Mouse (Mus musculus) yolk sac, embryonic 10.5 days (tissue): ENCODE results near the gene Plod2.

Experiments used
- DNase-seq: peaks from one replicate; pipeline ENCODE4 v3.0.0-alpha.2; 2017; ENCODE audit warnings: low spot score

Gene Plod2

DNA sequence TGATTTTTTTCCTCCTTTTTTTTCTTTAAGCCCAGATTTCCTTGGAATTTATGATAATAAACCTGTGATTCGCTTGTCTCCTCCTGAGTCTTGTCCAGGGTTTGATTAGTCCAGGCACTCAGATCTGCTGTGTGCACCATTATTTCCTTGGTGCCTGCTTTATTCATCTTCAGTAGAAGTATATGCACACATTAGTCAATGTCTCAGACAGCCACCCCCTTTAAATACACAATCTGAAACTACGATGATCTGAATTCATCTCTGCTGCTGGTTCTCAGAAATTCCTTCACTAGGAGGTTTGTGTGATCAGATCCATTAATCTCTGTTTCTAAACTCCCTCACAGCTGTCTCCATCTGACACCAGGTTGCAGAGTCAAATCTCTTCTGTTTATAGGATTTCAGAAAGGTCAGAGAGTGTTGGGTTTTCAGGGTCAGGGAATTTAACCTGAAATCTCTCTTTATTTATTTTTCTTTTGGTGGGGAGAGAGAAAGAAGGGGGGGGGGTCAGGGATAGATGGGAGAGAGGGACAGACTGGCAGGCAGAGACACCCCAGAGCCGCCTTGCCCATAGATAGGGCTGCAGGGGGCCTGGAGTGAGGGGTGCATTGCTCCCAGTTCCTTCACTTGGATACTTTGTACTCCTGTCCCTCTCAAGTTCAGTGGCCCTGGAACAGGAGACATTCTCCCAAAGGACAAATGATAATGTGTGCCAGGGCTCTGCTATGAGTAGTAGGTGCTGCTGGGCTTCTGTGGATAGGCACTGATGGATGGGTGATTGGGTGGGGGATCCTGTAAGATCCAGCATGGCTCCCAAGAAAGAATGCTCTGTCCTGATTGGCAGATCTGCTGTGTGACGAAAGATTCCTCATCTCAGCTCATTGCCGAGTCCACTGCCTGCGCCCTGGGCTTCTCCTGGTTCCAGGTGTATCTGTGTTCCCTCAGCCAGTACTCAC lies 13.3 kb downstream of the Plod2 start:
- DNase-seq: no peak

DNA sequence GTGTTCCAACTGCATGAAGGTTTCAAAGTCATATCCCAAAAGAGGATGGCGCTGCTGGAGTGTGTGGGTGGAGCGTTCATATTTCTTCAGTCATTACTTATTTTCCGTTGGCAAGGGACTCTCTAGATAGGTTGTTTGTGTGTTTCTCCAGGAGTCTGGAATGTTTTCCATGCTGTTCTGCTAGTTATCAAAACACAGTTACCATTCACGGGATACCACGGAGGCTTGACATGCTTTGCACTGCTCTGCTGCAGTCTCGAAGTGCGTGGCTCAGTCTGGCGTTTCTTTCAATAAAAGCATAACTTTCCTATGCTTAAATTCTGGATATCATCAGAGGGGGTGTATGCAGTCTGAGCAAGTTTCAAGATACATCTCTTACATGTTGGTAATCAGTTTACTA lies 17.7 kb downstream of the Plod2 start:
- DNase-seq: no peak

- DNase-seq: no peak
Measured at GRCm38 (mm10) chr9:92560840-92561547, 19.0 kb downstream of the Plod2 start.

DNA sequence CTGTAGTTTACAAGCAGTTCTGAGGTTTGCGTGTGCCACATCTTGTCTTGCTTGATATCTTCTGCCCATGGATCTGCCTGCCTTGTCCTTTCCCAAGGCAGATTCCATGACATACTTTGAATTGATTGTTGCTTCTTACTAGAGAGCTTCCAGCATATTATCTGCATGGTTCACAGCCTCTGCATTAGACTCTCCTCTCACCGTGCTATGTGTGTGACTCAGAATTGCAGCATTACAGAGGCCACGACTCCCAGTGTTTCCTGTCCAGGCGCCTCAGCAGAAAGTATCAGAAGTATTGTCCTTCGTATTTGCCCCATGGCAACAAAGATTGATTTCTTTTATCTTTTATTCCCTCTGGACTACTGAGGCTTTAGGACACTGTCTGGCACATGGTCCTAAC lies 20.4 kb downstream of the Plod2 start:
- no peak for DNase-seq

DNA sequence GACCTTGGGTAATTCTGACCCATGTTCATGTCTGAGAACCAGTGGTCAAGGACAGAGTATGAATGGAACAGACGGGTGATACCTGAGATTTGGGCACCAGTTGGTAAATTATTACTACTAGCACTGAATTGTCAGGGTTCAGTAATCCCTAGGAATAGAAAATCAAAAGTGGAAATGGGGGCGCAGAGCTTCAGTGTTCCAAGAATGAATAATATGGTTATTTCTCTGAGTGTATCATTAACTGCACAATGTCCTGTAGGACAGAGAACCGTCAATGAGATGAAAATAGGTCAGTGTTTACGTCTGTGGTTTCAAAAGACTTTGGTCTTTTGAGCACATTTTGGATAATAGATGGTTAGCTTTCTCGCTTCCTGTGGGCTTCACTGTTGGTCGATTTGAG lies 21.3 kb downstream of the Plod2 start:
- DNase-seq: no peak

- no peak for DNase-seq
Measured at GRCm38 (mm10) chr9:92564391-92564790, 22.4 kb downstream of the Plod2 start.

DNA sequence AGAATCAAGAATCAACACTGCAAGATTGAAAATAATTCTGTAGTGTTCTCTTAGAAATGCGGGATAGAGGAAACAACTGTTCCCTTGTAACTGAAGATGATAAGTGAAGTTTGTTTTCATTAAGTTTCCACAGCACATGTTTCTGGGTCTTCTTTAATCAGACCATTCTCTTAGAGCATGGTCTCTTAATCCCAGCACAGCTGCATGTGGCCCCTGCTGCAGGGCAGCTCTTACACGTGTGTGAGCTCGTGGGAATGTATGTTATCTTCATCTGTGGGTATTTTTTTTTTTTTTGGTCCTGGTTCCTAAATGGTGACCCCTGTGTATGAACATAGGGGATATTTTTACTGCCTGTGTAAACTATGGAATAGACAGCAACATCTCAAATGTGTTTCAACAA lies 24.2 kb downstream of the Plod2 start:
- no peak for DNase-seq

DNA sequence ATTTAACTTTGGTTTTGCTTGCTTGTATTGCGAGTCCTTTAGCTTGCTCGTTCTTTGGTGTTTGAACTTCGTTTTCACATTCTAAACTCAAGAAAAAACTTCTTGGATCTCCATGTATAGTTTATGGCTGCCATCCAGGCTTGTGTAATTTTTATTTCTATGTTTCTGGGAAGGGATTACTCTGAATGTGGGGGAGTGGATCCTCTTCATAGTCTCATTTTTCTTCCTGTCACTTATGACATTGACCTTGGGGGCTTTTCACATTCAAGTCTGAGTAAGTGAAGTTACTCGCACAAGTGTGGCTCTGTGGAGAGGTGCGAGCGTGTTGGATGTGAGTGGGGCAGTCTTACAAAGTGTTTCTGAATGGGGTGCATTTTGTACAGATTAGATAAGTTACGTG lies 25.5 kb downstream of the Plod2 start:
- DNase-seq: no peak

DNA sequence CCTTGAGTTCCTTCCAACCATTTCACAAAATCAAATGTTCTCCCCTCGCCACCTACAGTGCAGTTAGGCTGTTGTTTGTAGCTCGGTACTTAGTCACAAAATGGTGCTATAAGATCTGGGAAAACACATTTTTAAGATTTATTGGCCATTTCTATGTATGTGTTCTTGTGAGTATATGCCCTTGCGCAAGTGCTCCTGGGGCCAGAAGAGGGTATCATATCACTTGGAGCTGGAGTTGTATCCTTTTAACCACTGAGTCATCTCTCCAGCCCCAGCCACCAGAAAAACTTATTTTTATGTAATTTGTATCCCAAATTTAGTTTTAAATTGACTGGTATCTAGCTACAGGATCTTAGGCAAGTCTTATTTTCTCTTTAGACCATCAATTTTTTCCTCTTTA lies 26.8 kb downstream of the Plod2 start:
- DNase-seq: no peak

DNA sequence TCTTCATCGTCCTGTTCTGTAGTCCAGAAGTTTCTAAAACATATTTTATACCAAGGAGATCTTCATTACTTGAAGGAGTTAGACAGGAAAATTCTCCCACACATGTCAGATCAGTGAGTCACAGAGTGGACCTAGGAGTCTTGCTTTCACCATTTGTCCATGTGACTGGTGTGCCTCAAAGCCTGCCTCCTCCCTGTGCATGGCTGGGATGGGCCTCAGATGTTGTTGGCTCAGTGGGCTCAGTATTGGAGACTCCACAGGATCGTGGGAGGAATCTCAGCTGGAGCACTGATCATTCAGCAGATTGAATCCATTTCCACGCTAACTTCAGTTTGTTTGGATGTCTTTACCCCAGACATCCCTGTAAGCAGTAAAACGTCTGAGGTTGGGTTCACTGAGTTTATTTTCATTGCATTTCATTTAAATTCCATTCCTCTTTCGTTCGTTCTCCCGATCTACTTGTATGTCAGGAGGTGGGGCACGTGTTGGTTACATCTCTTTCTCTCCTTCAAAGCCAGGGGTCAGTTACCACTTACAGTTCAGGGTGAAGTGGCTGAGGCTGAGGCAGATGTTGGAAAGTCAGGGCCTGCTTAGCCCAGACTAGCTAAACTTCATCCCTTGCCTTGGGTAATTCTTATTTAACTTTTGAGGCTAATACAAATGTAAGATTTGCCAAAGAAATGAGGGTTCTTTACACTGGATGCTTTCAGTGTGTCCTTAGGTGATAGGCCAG lies 30.5 kb downstream of the Plod2 start:
- DNase-seq: no peak

DNA sequence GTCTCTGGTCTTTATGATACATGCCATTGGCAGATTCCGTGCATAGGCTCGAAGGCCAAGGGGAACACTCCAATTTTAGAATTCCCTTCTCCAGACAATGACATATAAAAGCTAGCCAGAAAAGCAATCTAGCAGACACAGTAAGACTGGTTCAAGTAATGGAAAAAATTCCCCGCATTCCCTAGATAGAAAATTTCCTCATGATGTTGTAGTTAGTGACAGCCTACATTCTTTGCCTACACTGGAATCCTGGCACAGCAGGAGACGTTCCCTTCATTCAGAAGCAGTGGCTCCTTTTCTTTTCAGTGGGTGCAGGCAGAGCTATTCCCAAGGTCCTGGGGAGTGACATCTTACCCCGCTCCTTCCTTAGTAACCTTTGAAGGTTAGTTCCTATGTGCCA lies 41.9 kb downstream of the Plod2 start:
- DNase-seq: no peak

DNA sequence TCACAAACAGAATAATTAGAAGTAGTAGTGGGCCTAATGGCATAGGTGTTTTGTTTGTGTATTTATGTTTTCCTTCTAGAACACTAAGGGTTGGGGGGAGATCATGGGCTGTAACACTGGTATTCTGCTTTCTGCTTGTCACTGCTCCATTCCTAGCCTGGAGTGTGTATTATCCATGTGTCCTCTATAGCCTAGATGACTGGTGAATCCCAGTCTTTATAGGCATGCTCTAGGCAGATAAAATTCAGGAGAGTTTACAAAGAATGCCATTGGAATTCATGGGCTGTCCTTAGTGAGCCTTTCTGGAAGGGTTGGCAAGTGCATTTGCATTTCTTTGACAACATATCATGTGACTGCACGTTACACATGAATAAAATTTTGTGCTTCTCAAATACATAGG lies 44.0 kb downstream of the Plod2 start:
- DNase-seq: no peak

- DNase-seq: no peak
Measured at GRCm38 (mm10) chr9:92587391-92587790, 45.4 kb downstream of the Plod2 start.

- DNase-seq: no peak
Measured at GRCm38 (mm10) chr9:92588226-92588625, 46.2 kb downstream of the Plod2 start.

DNA sequence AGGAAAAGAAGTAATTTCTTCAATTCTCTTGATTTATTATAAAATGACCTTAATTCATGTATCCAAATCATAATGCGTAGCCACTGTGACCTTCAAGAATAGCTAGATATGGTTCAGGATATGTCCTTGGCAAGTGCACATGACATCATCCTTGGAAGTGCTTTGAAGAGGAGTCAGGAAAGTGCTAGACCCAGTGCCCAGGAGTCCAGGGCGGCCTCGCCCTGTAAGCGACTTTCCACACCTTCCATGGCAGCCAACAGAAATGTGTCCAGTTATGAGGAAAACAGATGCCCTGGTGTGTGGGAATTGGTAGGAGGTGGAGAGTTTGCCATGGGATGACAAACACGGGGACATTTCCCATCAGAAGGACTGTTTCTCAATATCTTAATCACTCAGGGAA lies 47.0 kb downstream of the Plod2 start:
- DNase-seq: no peak

- no peak for DNase-seq
Measured at GRCm38 (mm10) chr9:92591482-92591881, 49.5 kb downstream of the Plod2 start.

DNA sequence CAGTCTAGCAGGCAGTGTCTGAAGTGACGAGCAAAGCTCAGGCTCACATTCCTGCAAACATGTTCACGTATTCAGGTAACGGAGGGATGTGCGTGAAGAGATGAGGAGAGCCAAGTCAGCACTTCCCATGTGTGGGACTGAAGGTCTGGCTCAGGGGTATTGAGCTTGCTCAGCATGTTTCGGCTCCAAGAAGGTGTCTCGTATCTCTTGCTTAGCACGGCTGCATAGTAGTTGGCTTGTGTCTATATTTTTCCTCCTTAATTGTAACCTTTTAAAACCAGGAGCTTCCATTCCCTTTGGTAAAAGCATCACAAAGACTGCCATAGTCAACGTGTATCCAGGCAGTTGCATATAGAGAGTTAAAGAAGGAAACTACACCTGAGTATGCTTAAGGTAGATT lies 50.7 kb downstream of the Plod2 start:
- no peak for DNase-seq

DNA sequence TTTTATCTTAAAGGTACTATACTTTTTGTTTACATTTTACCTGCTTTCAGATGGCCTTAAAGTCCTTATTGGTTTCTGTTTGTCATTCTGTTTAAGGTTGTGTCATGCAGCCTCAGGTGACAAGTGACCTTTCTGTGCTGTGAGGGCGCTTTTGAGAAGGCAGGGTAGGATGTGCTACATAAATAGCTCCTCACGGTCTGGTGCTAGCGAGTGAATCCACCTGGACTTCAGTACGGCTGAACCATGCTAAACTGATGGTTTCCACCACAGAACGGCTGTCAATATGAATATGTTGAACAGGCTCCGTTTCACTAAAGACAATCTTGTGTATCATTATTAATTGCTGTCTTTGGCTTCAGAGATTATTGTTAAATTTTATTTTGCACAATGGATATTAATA lies 52.5 kb downstream of the Plod2 start:
- no peak for DNase-seq

GRCm38 (mm10) chr9:92595296-92595695 lies 53.3 kb downstream of the Plod2 start:
- DNase-seq: no peak

DNA sequence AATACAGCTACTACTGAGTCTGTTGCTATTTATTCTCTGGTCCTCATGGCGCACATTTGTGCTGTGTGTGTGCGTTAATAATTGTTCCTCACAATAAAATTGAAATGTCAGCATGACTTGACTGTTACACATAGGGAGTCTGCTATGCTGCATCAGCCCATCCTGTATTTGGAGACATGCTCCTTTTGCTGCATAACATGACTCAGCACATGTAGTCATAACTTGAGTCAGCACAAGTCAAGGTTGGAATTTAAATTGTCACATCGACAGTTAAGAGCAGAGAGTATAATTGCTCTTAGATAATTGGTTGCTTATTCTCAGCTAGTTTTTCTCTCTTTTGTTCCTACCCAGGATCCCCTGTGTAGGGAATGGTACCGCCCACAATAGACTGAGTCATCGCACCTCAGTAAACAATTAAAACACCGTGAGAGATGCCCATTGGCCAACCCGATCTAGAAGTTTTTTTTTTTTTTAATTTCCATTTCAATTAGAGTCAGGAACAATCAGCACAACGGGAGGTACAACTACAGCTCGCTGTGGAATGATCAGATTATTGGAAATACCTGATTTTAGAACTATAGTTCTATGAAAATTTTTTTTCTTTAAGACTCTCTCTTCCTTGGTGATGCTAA lies 55.0 kb downstream of the Plod2 start:
- DNase-seq: no peak

GRCm38 (mm10) chr9:92597776-92598175 lies 55.8 kb downstream of the Plod2 start:
- DNase-seq: no peak

DNA sequence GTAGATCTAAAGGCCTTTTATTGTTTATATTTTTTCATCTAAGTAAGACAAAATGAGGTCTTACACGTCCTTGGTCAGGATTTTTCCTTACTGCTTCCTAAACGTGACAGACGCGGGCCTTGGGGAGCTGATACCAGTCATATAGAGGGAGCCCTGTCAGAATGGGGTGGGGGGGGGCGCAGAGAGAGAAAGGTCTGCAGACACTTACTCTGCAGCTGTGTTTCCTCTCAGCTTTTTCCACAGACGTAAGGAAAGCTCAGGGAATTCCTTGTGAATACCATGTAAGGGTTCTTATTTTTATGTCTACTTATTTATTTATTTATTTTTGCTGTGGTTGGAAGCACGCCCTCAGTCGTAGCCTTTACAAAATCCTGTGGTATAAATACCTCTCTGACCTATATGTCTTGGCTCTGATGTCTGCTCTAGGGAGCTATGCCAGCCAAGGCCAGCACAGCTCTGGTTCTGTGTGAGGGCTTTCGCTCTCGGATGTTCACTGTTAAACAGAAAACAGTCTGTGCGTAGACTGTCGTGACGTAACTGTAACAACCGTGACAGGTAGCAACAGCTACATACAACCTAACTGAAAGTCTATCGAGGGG lies 58.0 kb downstream of the Plod2 start:
- no peak for DNase-seq
